Mouse (Mus musculus): ENCODE results near the gene Atg2a.

The Atg2a gene

GRCm38 (mm10) chr19:6247526-6248300 is 6.2 kb downstream of the Atg2a start:
- no peak for DNase-seq (ENCODE audit: low read depth, low spot score)

DNA sequence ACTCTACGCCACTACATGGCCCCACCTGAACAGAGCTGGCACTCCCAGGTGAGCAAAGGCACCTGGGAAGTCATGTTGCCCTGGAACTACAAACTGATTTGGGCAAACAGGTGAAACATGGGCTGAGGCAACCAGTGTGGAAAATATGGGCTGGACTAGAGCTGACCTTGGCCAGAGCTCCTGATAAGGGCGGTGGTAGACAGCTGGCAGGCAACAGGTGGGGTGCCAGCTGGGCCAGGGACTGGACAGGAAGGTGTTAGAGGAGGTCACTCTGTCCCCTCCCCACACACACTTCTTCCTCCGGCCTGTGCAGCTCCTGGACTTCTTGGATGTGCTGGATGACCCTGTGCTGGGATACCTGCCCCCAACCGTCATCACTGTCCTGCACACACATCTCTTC is 11.6 kb downstream of the Atg2a start:
- DNase-seq (ENCODE audit: low read depth, low spot score) = no peak

GRCm38 (mm10) chr19:6260428-6260827 is 19.0 kb downstream of the Atg2a start:
- peak; percentile 68 for DNase-seq (ENCODE audit: low read depth, low spot score)

GRCm38 (mm10) chr19:6260946-6261345 is 19.5 kb downstream of the Atg2a start:
- DNase-seq (ENCODE audit: low read depth, low spot score) = peak; percentile 37

DNA sequence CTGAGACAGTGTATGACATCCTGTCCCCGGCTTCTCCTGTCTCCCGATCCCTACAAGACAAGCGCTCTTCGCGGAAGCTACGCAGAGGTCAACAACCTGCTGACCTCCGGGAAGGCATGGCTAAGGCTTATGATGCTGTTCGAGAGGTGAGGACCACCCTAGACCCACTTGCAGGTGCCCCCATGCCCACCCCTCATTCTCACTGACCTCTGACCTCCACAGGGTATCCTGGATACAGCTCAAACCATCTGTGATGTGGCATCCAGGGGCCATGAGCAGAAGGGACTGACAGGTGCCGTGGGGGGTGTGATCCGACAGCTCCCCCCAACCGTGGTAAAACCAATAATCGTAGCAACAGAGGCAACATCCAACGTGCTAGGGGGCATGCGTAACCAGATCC is 19.9 kb downstream of the Atg2a start:
- no peak for DNase-seq (ENCODE audit: low read depth, low spot score)

DNA sequence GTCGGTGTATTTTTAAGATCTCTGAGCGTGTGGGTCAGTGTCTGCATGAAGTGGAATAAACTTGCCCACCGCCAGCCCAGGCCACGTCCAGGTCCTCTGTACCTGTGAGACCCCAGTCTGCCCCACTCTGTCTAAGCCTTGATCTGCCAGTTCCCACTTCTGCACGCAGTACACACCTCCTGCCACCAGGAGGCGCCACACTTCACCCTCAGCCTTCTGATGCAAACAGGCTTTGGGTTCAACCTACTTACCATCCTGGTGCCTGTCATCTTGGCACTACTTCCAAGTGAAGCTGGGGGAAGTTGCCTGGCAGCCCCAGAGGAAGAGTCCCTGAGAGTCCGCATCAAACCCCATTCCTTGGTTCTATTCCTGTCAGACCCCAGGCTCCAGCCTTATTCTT is 20.8 kb downstream of the Atg2a start:
- peak; percentile 89 for DNase-seq (ENCODE audit: low read depth, low spot score)

- no peak for DNase-seq (ENCODE audit: low read depth, low spot score)
Observed at GRCm38 (mm10) chr19:6262839-6263433, 21.5 kb downstream of the Atg2a start.

- DNase-seq (ENCODE audit: low read depth, low spot score) = no peak
Observed at GRCm38 (mm10) chr19:6264200-6264599, 22.7 kb downstream of the Atg2a start.

GRCm38 (mm10) chr19:6264945-6265344 is 23.5 kb downstream of the Atg2a start:
- no peak for DNase-seq (ENCODE audit: low read depth, low spot score)

GRCm38 (mm10) chr19:6265727-6266182 is 24.3 kb downstream of the Atg2a start:
- DNase-seq (ENCODE audit: low read depth, low spot score) = no peak

DNA sequence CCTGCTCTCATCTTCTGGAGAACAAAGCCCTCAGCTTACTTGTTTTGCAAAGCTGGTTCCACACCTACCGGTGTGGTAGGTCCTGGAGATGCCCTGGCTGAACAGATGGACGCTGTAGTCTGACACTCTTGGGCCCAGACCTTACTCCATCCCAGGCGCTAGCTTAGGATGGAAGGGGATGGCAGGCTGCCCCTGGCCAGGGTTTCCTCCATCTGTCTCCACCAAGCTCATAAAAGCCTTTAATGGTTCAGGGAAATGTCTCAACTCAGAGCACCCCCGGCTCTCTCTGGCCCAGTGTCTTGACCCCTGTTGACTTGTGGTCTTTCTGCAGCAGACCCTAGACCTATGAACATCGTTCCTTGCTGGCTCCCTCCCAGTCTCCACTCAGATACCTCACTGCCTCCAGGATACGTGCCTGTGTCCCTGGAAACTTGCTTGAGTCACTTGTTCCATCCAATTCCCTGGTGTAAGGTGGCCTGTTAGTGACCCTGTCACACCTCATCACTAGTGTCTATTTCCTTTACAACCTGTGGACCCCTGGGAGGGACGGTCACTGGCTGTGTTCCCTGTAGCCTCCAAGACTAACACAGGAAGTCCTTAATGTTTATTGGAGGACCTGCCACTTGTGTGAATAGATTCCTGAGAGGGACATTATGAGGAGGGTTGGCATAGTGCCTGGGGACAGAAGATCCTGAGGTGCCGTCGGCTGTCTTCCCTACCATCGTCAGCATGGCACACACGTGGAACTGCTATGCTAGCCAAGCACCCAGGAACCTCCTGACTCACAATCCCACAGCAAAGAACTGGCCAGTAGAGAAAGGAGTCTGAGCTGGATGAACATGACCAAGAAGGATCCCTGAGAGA is 26.1 kb downstream of the Atg2a start:
- DNase-seq (ENCODE audit: low read depth, low spot score) = no peak

GRCm38 (mm10) chr19:6268170-6268528 is 26.7 kb downstream of the Atg2a start:
- DNase-seq (ENCODE audit: low read depth, low spot score) = peak; percentile 94

DNA sequence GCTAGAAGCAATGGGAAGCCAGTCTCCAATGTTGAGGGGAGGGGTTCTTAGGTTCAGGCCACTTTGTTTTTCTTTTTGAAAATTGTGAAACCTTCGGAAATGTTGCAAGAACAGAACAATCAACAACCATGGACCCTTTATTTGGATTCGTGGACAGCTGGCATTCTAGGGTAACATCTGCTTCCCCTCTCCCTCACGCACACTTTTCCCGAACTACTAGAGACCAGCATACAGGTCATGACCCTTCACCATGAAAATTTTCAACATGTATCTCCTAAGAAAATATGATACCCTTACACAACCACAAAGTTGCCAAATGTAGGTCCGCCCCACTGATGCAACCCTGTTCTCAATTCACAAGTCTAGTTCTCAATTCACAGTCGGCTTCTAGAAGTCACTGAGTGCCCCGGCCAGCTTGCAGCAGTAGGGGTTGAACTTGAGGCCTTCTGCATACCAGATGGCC is 27.2 kb downstream of the Atg2a start:
- DNase-seq (ENCODE audit: low read depth, low spot score) = no peak

DNA sequence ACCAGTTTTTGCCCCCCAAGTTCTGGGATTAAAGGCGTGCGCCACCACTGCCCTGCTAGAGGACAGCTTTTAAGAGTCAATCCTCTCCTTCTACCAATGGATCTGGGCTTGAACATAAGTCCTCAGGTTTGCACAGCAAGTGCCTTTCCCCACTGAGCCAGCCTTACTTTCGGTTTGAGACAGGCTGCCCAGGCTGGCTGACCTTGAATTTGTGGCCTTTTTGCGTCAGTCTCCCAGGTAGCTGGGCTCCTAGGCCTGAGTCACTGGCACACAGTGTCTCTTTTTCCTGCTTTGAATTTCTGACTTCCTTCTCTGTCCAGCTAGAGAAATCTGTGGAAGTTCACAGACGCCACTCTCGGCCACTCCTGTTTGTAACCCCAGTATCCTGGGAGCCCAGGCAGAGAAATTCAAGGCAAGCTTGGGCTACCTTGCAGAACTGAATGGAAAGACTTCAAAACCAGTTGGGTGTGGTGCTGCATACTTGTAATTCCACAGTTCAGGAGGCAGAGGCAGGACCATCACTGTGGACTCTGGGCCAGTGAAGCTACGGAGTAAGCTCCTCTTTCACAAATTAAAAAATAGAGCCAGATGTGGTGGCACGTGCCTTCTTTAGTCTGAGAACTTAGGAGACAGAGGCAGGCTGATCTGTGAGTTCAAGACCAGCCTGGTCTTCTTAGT is 28.5 kb downstream of the Atg2a start:
- DNase-seq (ENCODE audit: low read depth, low spot score) = no peak

- no peak for DNase-seq (ENCODE audit: low read depth, low spot score)
Observed at GRCm38 (mm10) chr19:6270661-6271060, 29.2 kb downstream of the Atg2a start.

DNA sequence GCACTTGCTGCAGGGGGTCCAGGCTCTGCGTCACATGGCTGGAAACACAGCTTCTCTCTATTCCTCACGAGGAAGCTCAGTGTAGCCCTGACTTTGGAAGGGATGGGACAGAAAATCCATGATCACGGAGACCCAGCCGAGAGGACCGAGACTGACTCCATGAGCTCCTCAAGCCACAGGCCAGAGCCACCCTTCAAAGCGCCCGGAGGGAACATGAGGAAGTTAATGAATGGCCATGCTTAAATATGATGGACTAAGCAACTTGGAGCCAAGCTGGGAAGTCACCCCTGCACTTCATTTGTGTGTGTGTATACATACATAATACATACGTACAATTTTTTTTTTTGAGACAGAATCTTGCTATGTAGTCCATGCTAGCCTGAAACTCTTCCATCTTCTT is 29.7 kb downstream of the Atg2a start:
- no peak for DNase-seq (ENCODE audit: low read depth, low spot score)

DNA sequence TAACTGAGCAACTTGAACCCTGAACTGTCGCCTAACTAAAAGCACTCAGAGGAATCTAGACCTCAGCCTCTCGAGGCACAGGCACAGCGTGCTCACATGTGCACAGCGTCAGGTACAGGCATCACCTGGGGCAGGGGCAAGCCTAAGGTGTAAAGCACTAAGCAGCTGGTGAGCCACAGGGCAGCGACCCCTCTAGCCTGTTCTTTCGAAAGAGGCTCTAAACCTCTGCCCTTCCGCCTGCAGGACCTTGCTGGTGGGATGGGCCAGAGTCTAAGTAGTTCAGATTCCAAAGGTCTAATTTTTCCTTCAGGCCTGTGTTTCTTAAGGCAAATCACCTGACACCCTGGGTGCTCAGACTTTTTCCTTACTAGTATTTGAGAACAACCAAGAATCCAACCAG is 30.6 kb downstream of the Atg2a start:
- DNase-seq (ENCODE audit: low read depth, low spot score) = no peak

DNA sequence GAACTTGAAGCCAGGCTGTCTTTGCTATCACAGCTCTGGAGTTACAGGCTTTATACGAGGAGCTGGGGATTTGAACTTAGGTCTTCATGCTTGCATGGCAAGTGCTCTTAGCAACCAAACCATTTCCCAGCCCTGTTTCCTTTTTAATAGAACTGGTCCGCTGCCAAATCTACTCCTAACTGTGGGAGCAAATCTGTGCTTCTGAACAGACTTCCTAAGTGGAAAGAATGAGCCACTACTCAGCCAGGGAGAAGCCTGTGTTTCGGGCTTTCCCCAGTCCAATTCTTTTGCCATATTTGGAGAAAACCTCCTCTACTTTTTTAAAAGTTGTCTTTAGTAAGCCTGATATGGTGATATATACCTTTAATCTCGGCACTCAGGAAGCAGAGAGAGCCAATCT is 31.3 kb downstream of the Atg2a start:
- no peak for DNase-seq (ENCODE audit: low read depth, low spot score)

- no peak for DNase-seq (ENCODE audit: low read depth, low spot score)
Observed at GRCm38 (mm10) chr19:6273592-6273991, 32.1 kb downstream of the Atg2a start.

GRCm38 (mm10) chr19:6273998-6274608 is 32.6 kb downstream of the Atg2a start:
- DNase-seq (ENCODE audit: low read depth, low spot score) = no peak

- peak; percentile 78 for DNase-seq (ENCODE audit: low read depth, low spot score)
Observed at GRCm38 (mm10) chr19:6275740-6276389, 34.4 kb downstream of the Atg2a start.
